Mouse (Mus musculus): ENCODE data around the gene Hist1h2bk.
"Not testable (repeated sequence)": the region's sequence is repeated elsewhere in the genome, so short reads cannot be mapped to it uniquely, and the experiment has no call there.

Gene Hist1h2bk

GRCm38 (mm10) chr13:22041651-22042567, 6.2 kb downstream of the Hist1h2bk start:
- Histone ChIP-seq H3K27me3 (ENCODE audit: insufficient read depth, low read length) (no peaks in the 10 kb centered on the region), H3K4me1 (replicated peaks; ENCODE audit: low read depth, low read length) (peaks cover 49% of the 10 kb centered on the region), H3K4me3 (replicated peaks; ENCODE audit: low read length) (peak overlapping the region; percentile 80), H3K9me3 (ENCODE audit: low read length) (no peaks in the 10 kb centered on the region), H3K36me3 (ENCODE audit: insufficient read depth, low read length) (no peaks in the 10 kb centered on the region)
- TF ChIP-seq NANOG (IDR thresholded peaks at IDR 0.05; ENCODE audit: borderline replicate concordance, low read length) (no peak), POU5F1 (IDR thresholded peaks at IDR 0.05; ENCODE audit: borderline replicate concordance, low read length) (no peak), CTCF (conservative IDR thresholded peaks at IDR 0.05; ENCODE audit: low read length) (no peak)

GRCm38 (mm10) chr13:22042568-22043502, 7.2 kb downstream of the Hist1h2bk start, which contains the start of the genes Hist1h2ag and Hist1h2bj:
Gene Hist1h2ag (minus strand): TSS chr13:22042944.
Gene Hist1h2bj (plus strand): TSS chr13:22043214.
- peak within 1 kb of the TSS; percentile 80 for H3K4me3 ChIP-seq (replicated peaks; ENCODE audit: low read length)
- H3K36me3 ChIP-seq (ENCODE audit: insufficient read depth, low read length); H3K9me3 ChIP-seq (ENCODE audit: low read length); H3K27me3 ChIP-seq (ENCODE audit: insufficient read depth, low read length): not testable (repeated sequence)
- peaks cover 44% of the 10 kb centered on the region for H3K4me1 ChIP-seq (replicated peaks; ENCODE audit: low read depth, low read length)

GRCm38 (mm10) chr13:22043503-22044431, 8.1 kb downstream of the Hist1h2bk start:
- Histone ChIP-seq H3K4me1 (replicated peaks; ENCODE audit: low read depth, low read length) (peaks cover 48% of the 10 kb centered on the region), H3K4me3 (replicated peaks; ENCODE audit: low read length) (peak overlapping the region; percentile 64), H3K27me3 (ENCODE audit: insufficient read depth, low read length) (no peaks in the 10 kb centered on the region; the same call in 1 of the 2 replicates), H3K36me3 (ENCODE audit: insufficient read depth, low read length) (no peaks in the 10 kb centered on the region), H3K9me3 (ENCODE audit: low read length) (no peaks in the 10 kb centered on the region)
- TF ChIP-seq CTCF (conservative IDR thresholded peaks at IDR 0.05; ENCODE audit: low read length) (peak; percentile 53), POU5F1 (IDR thresholded peaks at IDR 0.05; ENCODE audit: borderline replicate concordance, low read length) (no peak)

GRCm38 (mm10) chr13:22044432-22045155, 8.9 kb downstream of the Hist1h2bk start:
- TF ChIP-seq POU5F1 (IDR thresholded peaks at IDR 0.05; ENCODE audit: borderline replicate concordance, low read length) (no peak), NANOG (IDR thresholded peaks at IDR 0.05; ENCODE audit: borderline replicate concordance, low read length) (no peak), CTCF (conservative IDR thresholded peaks at IDR 0.05; ENCODE audit: low read length) (no peak)
- H3K4me3 ChIP-seq (replicated peaks; ENCODE audit: low read length) = no peak overlapping the region
- no peaks in the 10 kb centered on the region for H3K9me3 ChIP-seq (ENCODE audit: low read length)
- H3K27me3 ChIP-seq (ENCODE audit: insufficient read depth, low read length) = no peaks in the 10 kb centered on the region; the same call in 1 of the 2 replicates
- peaks cover 45% of the 10 kb centered on the region for H3K4me1 ChIP-seq (replicated peaks; ENCODE audit: low read depth, low read length)
- no peaks in the 10 kb centered on the region for H3K36me3 ChIP-seq (ENCODE audit: insufficient read depth, low read length)

- peaks cover 48% of the 10 kb centered on the region for H3K4me1 ChIP-seq (replicated peaks; ENCODE audit: low read depth, low read length)
- no peak overlapping the region for H3K4me3 ChIP-seq (replicated peaks; ENCODE audit: low read length)
- H3K27me3 ChIP-seq (ENCODE audit: insufficient read depth, low read length) = no peaks in the 10 kb centered on the region; the same call in 1 of the 2 replicates
- H3K36me3 ChIP-seq (ENCODE audit: insufficient read depth, low read length) = no peaks in the 10 kb centered on the region
- TF ChIP-seq NANOG (IDR thresholded peaks at IDR 0.05; ENCODE audit: borderline replicate concordance, low read length) (no peak), CTCF (conservative IDR thresholded peaks at IDR 0.05; ENCODE audit: low read length) (no peak), POU5F1 (IDR thresholded peaks at IDR 0.05; ENCODE audit: borderline replicate concordance, low read length) (no peak)
- H3K9me3 ChIP-seq (ENCODE audit: low read length) = no peaks in the 10 kb centered on the region
Observed at GRCm38 (mm10) chr13:22045311-22045710, 9.6 kb downstream of the Hist1h2bk start.

GRCm38 (mm10) chr13:22049041-22049440, 13.4 kb downstream of the Hist1h2bk start:
- no peak for TF ChIP-seq CTCF (conservative IDR thresholded peaks at IDR 0.05; ENCODE audit: low read length)
- no peak for TF ChIP-seq NANOG (IDR thresholded peaks at IDR 0.05; ENCODE audit: borderline replicate concordance, low read length)
- no peak for TF ChIP-seq POU5F1 (IDR thresholded peaks at IDR 0.05; ENCODE audit: borderline replicate concordance, low read length)
- Histone ChIP-seq H3K4me3 (replicated peaks; ENCODE audit: low read length) (no peak overlapping the region), H3K27me3 (ENCODE audit: insufficient read depth, low read length) (peaks cover 8% of the 10 kb centered on the region), H3K4me1 (replicated peaks; ENCODE audit: low read depth, low read length) (peaks cover 49% of the 10 kb centered on the region), H3K36me3 (ENCODE audit: insufficient read depth, low read length) (no peaks in the 10 kb centered on the region), H3K9me3 (ENCODE audit: low read length) (no peaks in the 10 kb centered on the region)

- Histone ChIP-seq H3K4me1 (replicated peaks; ENCODE audit: low read depth, low read length) (peaks cover 40% of the 10 kb centered on the region), H3K36me3 (ENCODE audit: insufficient read depth, low read length) (no peaks in the 10 kb centered on the region), H3K27me3 (ENCODE audit: insufficient read depth, low read length) (peaks cover 8% of the 10 kb centered on the region), H3K9me3 (ENCODE audit: low read length) (no peaks in the 10 kb centered on the region), H3K4me3 (replicated peaks; ENCODE audit: low read length) (peak overlapping the region; percentile 80)
- TF ChIP-seq POU5F1 (IDR thresholded peaks at IDR 0.05; ENCODE audit: borderline replicate concordance, low read length) (no peak), NANOG (IDR thresholded peaks at IDR 0.05; ENCODE audit: borderline replicate concordance, low read length) (no peak), CTCF (conservative IDR thresholded peaks at IDR 0.05; ENCODE audit: low read length) (no peak)
Observed at GRCm38 (mm10) chr13:22049737-22050440, 14.2 kb downstream of the Hist1h2bk start.

All from E14TG2a.4 (cell line).